Comparison of ENCODE assay signal across 8 mouse cellular contexts in the genomic region with DNA sequence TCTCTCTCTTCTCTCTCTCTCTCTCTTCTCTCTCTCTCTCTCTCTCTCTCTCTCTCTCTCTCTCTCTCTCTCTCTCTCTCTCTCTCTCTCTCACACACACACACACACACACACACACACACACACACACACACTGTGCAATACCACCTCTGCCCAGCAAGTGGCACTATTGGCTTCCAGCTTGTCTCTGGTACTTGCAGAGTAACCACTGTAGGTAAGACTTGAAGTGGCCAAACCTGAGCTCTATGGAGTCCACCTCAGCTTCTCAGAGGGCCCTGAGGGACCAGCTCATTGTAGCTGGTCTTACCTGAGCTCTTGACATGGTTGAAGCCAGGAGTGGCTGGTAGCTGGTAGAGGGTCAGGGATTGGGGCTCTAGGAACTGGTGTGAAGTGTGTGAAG. TPM values are rescaled to one million over a fixed set of nuclear protein-coding genes. Genes with fewer than 3 reads are reported as not detected.
DNase-seq lines count a peak whose midpoint lies in the region; TF ChIP-seq lines count a peak whose summit lies in the region.
"Not testable (repeated sequence)": the region's sequence is repeated elsewhere in the genome, so short reads cannot be mapped to it uniquely, and the experiment has no call there.

No protein-coding gene starts in this region.

- DNase-seq in CD8-positive naive resting alpha-beta T cell, adult 2 months (ENCODE audit: low read depth in 2 of 2, low spot score in 2 of 2): peak; percentile 11 to 24
- DNase-seq in adrenal gland, postnatal 4 days (ENCODE audit: low spot score in 2 of 2): peak; percentile 43 to 51
- peak; percentile 24 for DNase-seq in embryo, embryonic 11.5 days (ENCODE audit: low read depth, low spot score)
- peak; percentile 12 to 46 for DNase-seq in heart, adult 2 months
- peak; percentile 68 for DNase-seq in kidney, postnatal 10 days
- DNase-seq in limb, embryonic 10.5 days (ENCODE audit: low spot score): peak; percentile 56
- peak; percentile 53 for DNase-seq in naive thymus-derived CD4-positive, alpha-beta T cell, adult 2 months (ENCODE audit: low read depth)
- DNase-seq in telencephalon, adult 2 months (ENCODE audit: low read depth, low spot score): peak; percentile 50

- not testable (repeated sequence) for H3K27ac ChIP-seq in heart, adult 2 months; limb, embryonic 10.5 days

- intact Hi-C loops in heart, adult 2 months (cut with DNase I): loop anchor here (1.0 kb wide), 1 partner anchor 123 kb away; no protein-coding TSS in a partner anchor

- TF ChIP-seq CTCF in heart, adult 2 months (IDR thresholded peaks at IDR 0.05): peak; percentile 48

- TF ChIP-seq EP300 in heart, adult 2 months (IDR thresholded peaks at IDR 0.05; ENCODE audit: insufficient read depth, low read depth, low read length): not testable (repeated sequence)

- H3K9me3 ChIP-seq in limb, embryonic 10.5 days (replicated peaks): not testable (repeated sequence)

- H3K4me3 ChIP-seq in heart, adult 2 months; limb, embryonic 10.5 days: not testable (repeated sequence)

- H3K4me1 ChIP-seq in heart, adult 2 months (ENCODE audit: control insufficient read depth, insufficient read depth, low read length); limb, embryonic 10.5 days: not testable (repeated sequence)

- H3K36me3 ChIP-seq in heart, adult 2 months (ENCODE audit: control insufficient read depth, insufficient read depth, low read length); limb, embryonic 10.5 days: not testable (repeated sequence)

- TF ChIP-seq POLR2A in heart, adult 2 months (IDR thresholded peaks at IDR 0.05; ENCODE audit: insufficient read depth, low read depth, low read length): not testable (repeated sequence)

- H3K27me3 ChIP-seq in heart, adult 2 months (ENCODE audit: control insufficient read depth, insufficient read depth, low read length); limb, embryonic 10.5 days (ENCODE audit: low read depth, poor library complexity, severe bottlenecking): not testable (repeated sequence)

- H3K79me2 ChIP-seq in heart, adult 2 months (replicated peaks; ENCODE audit: control insufficient read depth, insufficient read depth, low read length): not testable (repeated sequence)

- H3K9ac ChIP-seq in heart, adult 2 months (ENCODE audit: low read depth, low read length): not testable (repeated sequence)

RNA-seq across cellular contexts. Expression of a gene that starts 27.7 kb away (rescaled TPM):
- total RNA-seq in adrenal gland, postnatal 4 days (2021): under 1 TPM; 0.45 to 0.90 TPM
- not detected for total RNA-seq in heart, adult 2 months (2021)
- polyA plus RNA-seq in heart, adult 2 months (2012; rRNA removed): 0.06 and 0.10 TPM in 2 replicates
- 0.06 TPM in 1 of 2 replicates, not detected in the other for polyA plus RNA-seq in limb, embryonic 10.5 days (2016; fragmentation: Nextera tagmentation; extraction: Ambion mirVana)

Comparison
In these comparisons a context has a peak if more than half of its experiments do, and no peak if none do; other contexts are left out.
1. DNase-seq: peak in every context shown above with its lines; median percentile 68 in kidney, postnatal 10 days; 56 in limb, embryonic 10.5 days; 53 in naive thymus-derived CD4-positive, alpha-beta T cell, adult 2 months; 50 in telencephalon, adult 2 months; 47 in adrenal gland, postnatal 4 days; 29 in heart, adult 2 months; 24 in embryo, embryonic 11.5 days; 18 in CD8-positive naive resting alpha-beta T cell, adult 2 months.